19 mouse cellular contexts compared by ENCODE assay signal in the genomic region with DNA sequence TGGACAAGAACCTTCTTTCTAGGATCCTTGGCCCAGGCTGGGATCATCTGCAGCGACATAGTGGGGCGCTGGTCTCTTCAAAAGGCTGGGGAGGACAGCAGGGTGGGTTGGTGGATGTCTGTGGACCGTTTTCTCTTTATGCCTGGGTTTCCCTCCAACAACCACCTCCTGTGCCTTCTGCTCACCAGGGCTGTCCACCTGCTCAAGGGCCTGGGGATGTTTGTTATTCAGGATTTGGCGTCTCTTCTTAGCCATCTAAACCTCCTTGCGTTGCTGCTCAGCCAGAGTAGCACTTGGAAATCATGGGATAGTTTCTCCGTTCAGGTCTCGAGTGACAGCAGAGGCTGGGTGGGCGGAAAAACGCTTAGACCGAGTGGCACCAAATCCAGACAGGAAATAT.
"Had no signal": no experiment of that assay in that cellular context is flagged by ENCODE, and none has a peak within 500 bp of the region (broad histone marks: within the 10 kb centered on the region; RNA-seq: fewer than 3 reads in every experiment).

No protein-coding gene starts in this region.

- H3K27ac ChIP-seq: left cerebral cortex, adult 2 months; limb, embryonic 12.5 days; liver, embryonic 13.5 days; midbrain, embryonic 12.5 days; midbrain, embryonic 15.5 days; neural tube, embryonic 13.5 days; stomach, embryonic 15.5 days had no signal

- DNase-seq: kidney, adult 18-20 months; kidney, adult 9 months; kidney, postnatal 14 days; kidney, postnatal 4 days; layer of hippocampus, adult 9-11 months; liver, embryonic 13.5 days; lung, adult 2 months; lung, postnatal 14 days; lung, postnatal 4 days; right cerebral cortex, postnatal 14 days; spleen, adult 18-20 months; thymus, postnatal 25 days had no signal

- H3K4me2 ChIP-seq: limb, embryonic 12.5 days; liver, embryonic 13.5 days; midbrain, embryonic 12.5 days; midbrain, embryonic 15.5 days; neural tube, embryonic 13.5 days; stomach, embryonic 15.5 days had no signal

- H3K9me3 ChIP-seq: limb, embryonic 12.5 days; liver, embryonic 13.5 days; midbrain, embryonic 12.5 days; midbrain, embryonic 15.5 days; neural tube, embryonic 13.5 days; stomach, embryonic 15.5 days had no signal

- H3K4me3 ChIP-seq: left cerebral cortex, adult 2 months; limb, embryonic 12.5 days; liver, embryonic 13.5 days; midbrain, embryonic 12.5 days; midbrain, embryonic 15.5 days; myocyte; neural tube, embryonic 13.5 days; stomach, embryonic 15.5 days had no signal

- H3K27me3 ChIP-seq: limb, embryonic 12.5 days; liver, embryonic 13.5 days; midbrain, embryonic 12.5 days; midbrain, embryonic 15.5 days; neural tube, embryonic 13.5 days; stomach, embryonic 15.5 days had no signal

- H3K9ac ChIP-seq: limb, embryonic 12.5 days; liver, embryonic 13.5 days; midbrain, embryonic 12.5 days; midbrain, embryonic 15.5 days; neural tube, embryonic 13.5 days; stomach, embryonic 15.5 days had no signal

- ATAC-seq: midbrain, embryonic 15.5 days had no signal

- H3K4me1 ChIP-seq: midbrain, embryonic 12.5 days; midbrain, embryonic 15.5 days; neural tube, embryonic 13.5 days; stomach, embryonic 15.5 days had no signal

- H3K36me3 ChIP-seq: midbrain, embryonic 12.5 days; midbrain, embryonic 15.5 days; neural tube, embryonic 13.5 days had no signal
